Mouse (Mus musculus): Measurements from ENCODE around the gene Lnpep. TPM values are rescaled to one million over a fixed set of nuclear protein-coding genes. Genes with fewer than 3 reads are reported as not detected.

Gene Lnpep
- polyA plus RNA-seq, 1 experiment from 2014 or later: 10.7 TPM

DNA sequence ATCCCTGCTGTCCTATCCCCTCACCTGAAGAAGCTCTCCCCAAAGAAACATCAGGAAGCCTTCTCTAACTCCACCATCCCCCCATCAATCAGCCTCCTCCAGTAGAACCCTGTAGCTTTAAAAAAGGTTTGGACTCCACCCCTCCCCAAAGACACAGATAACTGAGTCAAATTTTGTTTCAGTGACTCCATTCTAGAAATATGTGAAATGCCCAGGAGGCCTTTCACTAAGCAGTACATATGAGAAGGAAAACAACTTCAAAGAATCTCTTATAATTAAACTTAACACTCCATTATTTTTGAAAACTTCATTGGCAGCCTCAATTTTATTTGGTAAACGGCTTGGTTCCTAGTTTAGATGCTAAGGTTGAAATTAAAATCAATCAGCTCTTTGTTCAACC is 6.4 kb downstream of the Lnpep start:
- Histone ChIP-seq H3K36me3 (ENCODE audit: control insufficient read depth, insufficient read depth, low read length) (no peaks in the 10 kb centered on the region), H3K4me1 (replicated peaks; ENCODE audit: control insufficient read depth, insufficient read depth, low read length) (no peaks in the 10 kb centered on the region), H3K4me3 (ENCODE audit: low read depth, low read length) (no peak overlapping the region), H3K4me2 (replicated peaks; ENCODE audit: low read depth, low read length) (no peak overlapping the region), H3K27me3 (ENCODE audit: control insufficient read depth, insufficient read depth, low read length) (no peaks in the 10 kb centered on the region), H3K9me3 (ENCODE audit: control insufficient read depth, low read length) (no peaks in the 10 kb centered on the region), H3K27ac (ENCODE audit: low read depth, low read length) (no peak overlapping the region), H3K9ac (ENCODE audit: low read depth, low read length) (no peak overlapping the region)
- WGBS: 80% methylated on average over 1 of the region's 1 CpGs
- no peak for DNase-seq (ENCODE audit: low spot score)
- ATAC-seq (ENCODE audit: low FRiP score): no peak

- H3K4me2 ChIP-seq (replicated peaks; ENCODE audit: low read depth, low read length): no peak overlapping the region
- H3K4me1 ChIP-seq (replicated peaks; ENCODE audit: control insufficient read depth, insufficient read depth, low read length): no peaks in the 10 kb centered on the region
- no peaks in the 10 kb centered on the region for H3K27me3 ChIP-seq (ENCODE audit: control insufficient read depth, insufficient read depth, low read length)
- no peak overlapping the region for H3K27ac ChIP-seq (ENCODE audit: low read depth, low read length)
- WGBS: 94% methylated on average over 4 of the region's 4 CpGs
- no peaks in the 10 kb centered on the region for H3K36me3 ChIP-seq (ENCODE audit: control insufficient read depth, insufficient read depth, low read length)
- no peak overlapping the region for H3K9ac ChIP-seq (ENCODE audit: low read depth, low read length)
- H3K4me3 ChIP-seq (ENCODE audit: low read depth, low read length): no peak overlapping the region
- ATAC-seq (ENCODE audit: low FRiP score): no peak
- H3K9me3 ChIP-seq (ENCODE audit: control insufficient read depth, low read length): no peaks in the 10 kb centered on the region
- DNase-seq (ENCODE audit: low spot score): no peak
Measured at GRCm38 (mm10) chr17:17617440-17618204, 7.2 kb downstream of the Lnpep start.

- Histone ChIP-seq H3K4me1 (replicated peaks; ENCODE audit: control insufficient read depth, insufficient read depth, low read length) (no peaks in the 10 kb centered on the region), H3K36me3 (ENCODE audit: control insufficient read depth, insufficient read depth, low read length) (no peaks in the 10 kb centered on the region), H3K9ac (ENCODE audit: low read depth, low read length) (no peak overlapping the region), H3K27ac (ENCODE audit: low read depth, low read length) (no peak overlapping the region), H3K27me3 (ENCODE audit: control insufficient read depth, insufficient read depth, low read length) (no peaks in the 10 kb centered on the region), H3K4me2 (replicated peaks; ENCODE audit: low read depth, low read length) (no peak overlapping the region), H3K9me3 (ENCODE audit: control insufficient read depth, low read length) (no peaks in the 10 kb centered on the region), H3K4me3 (ENCODE audit: low read depth, low read length) (no peak overlapping the region)
- 83% methylated on average over 2 of the region's 2 CpGs for WGBS
- no peak for DNase-seq (ENCODE audit: low spot score)
- ATAC-seq (ENCODE audit: low FRiP score): no peak
Measured at GRCm38 (mm10) chr17:17612336-17612735, 12.5 kb downstream of the Lnpep start.

DNA sequence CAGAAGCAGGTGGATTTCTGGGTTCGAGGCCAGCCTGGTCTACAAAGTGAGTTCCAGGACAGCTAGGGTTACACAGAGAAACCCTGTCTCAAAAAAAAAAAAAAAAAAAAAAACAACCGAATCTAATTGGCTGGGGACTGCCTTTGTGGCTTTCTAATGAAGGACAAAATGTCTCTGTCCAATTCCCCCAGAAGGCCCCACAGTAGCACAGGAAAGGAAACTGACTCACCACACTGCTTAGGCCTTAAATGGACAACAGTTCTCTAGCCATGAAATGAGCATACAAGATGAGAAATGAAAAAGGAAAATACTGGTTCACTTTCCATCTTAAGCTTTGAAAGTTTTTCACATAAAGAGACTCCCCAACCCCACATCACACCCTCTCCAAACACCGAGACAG is 15.3 kb downstream of the Lnpep start:
- Histone ChIP-seq H3K4me3 (ENCODE audit: low read depth, low read length) (no peak overlapping the region), H3K36me3 (ENCODE audit: control insufficient read depth, insufficient read depth, low read length) (no peaks in the 10 kb centered on the region), H3K9me3 (ENCODE audit: control insufficient read depth, low read length) (no peaks in the 10 kb centered on the region), H3K27ac (ENCODE audit: low read depth, low read length) (no peak overlapping the region), H3K4me2 (replicated peaks; ENCODE audit: low read depth, low read length) (no peak overlapping the region), H3K9ac (ENCODE audit: low read depth, low read length) (no peak overlapping the region), H3K4me1 (replicated peaks; ENCODE audit: control insufficient read depth, insufficient read depth, low read length) (no peaks in the 10 kb centered on the region), H3K27me3 (ENCODE audit: control insufficient read depth, insufficient read depth, low read length) (no peaks in the 10 kb centered on the region)
- DNase-seq (ENCODE audit: low spot score) (no peak), ATAC-seq (ENCODE audit: low FRiP score) (no peak)
- 89% methylated on average over 2 of the region's 3 CpGs for WGBS

DNA sequence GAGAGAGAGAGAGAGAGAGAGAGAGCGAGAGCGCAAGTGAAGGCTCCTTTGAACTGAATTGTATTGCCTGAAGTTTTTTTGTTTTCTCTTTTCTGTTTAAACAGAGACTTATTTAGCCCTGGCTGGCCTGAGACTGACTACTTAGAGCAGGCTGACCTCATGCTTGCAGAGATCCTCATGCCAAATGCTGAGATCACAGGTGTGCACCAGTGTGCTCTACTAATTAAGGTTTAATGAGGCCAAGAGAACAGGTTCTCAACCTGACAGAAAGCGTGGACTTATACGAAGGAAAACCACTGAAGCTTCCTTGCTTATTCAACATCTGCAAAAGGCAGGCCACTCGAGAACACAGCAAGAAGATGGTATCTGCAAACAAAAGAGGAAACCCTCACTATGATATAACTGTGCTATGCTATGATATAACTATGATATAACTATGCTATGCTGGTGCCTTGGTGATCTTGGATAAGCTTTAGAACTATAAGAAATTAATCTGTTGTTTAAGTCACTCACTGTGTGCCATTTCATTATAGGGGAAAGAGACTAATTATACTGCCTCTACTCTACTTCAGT is 16.3 kb downstream of the Lnpep start:
- no peak for DNase-seq (ENCODE audit: low spot score)

GRCm38 (mm10) chr17:17604554-17604953 is 20.3 kb downstream of the Lnpep start:
- no peak for ATAC-seq (ENCODE audit: low FRiP score)
- no peak for DNase-seq (ENCODE audit: low spot score)

More for the DNA sequence above, 16.3 kb downstream of the Lnpep start:
- H3K4me1 ChIP-seq (replicated peaks; ENCODE audit: control insufficient read depth, insufficient read depth, low read length): no peaks in the 10 kb centered on the region
- H3K27ac ChIP-seq (ENCODE audit: low read depth, low read length): no peak overlapping the region
- H3K9me3 ChIP-seq (ENCODE audit: control insufficient read depth, low read length): no peaks in the 10 kb centered on the region
- H3K27me3 ChIP-seq (ENCODE audit: control insufficient read depth, insufficient read depth, low read length): no peaks in the 10 kb centered on the region
- 85% methylated on average over 5 of the region's 5 CpGs for WGBS
- no peak overlapping the region for H3K9ac ChIP-seq (ENCODE audit: low read depth, low read length)
- no peak for ATAC-seq (ENCODE audit: low FRiP score)
- no peaks in the 10 kb centered on the region for H3K36me3 ChIP-seq (ENCODE audit: control insufficient read depth, insufficient read depth, low read length)
- H3K4me3 ChIP-seq (ENCODE audit: low read depth, low read length): no peak overlapping the region
- no peak overlapping the region for H3K4me2 ChIP-seq (replicated peaks; ENCODE audit: low read depth, low read length)

GRCm38 (mm10) chr17:17603609-17604008 is 21.2 kb downstream of the Lnpep start:
- H3K9me3 ChIP-seq (ENCODE audit: control insufficient read depth, low read length): no peaks in the 10 kb centered on the region
- ATAC-seq (ENCODE audit: low FRiP score): no peak
- H3K4me1 ChIP-seq (replicated peaks; ENCODE audit: control insufficient read depth, insufficient read depth, low read length): no peaks in the 10 kb centered on the region
- H3K9ac ChIP-seq (ENCODE audit: low read depth, low read length): no peak overlapping the region
- WGBS: 92% methylated on average over 3 of the region's 3 CpGs
- H3K27me3 ChIP-seq (ENCODE audit: control insufficient read depth, insufficient read depth, low read length): no peaks in the 10 kb centered on the region
- no peak for DNase-seq (ENCODE audit: low spot score)
- no peak overlapping the region for H3K27ac ChIP-seq (ENCODE audit: low read depth, low read length)
- no peak overlapping the region for H3K4me3 ChIP-seq (ENCODE audit: low read depth, low read length)
- H3K4me2 ChIP-seq (replicated peaks; ENCODE audit: low read depth, low read length): no peak overlapping the region
- no peaks in the 10 kb centered on the region for H3K36me3 ChIP-seq (ENCODE audit: control insufficient read depth, insufficient read depth, low read length)

More at GRCm38 (mm10) chr17:17604554-17604953, 20.3 kb downstream of the Lnpep start:
- no peaks in the 10 kb centered on the region for H3K9me3 ChIP-seq (ENCODE audit: control insufficient read depth, low read length)
- H3K4me3 ChIP-seq (ENCODE audit: low read depth, low read length): no peak overlapping the region
- H3K4me1 ChIP-seq (replicated peaks; ENCODE audit: control insufficient read depth, insufficient read depth, low read length): no peaks in the 10 kb centered on the region
- H3K9ac ChIP-seq (ENCODE audit: low read depth, low read length): no peak overlapping the region
- H3K27me3 ChIP-seq (ENCODE audit: control insufficient read depth, insufficient read depth, low read length): no peaks in the 10 kb centered on the region
- WGBS: 93% methylated on average over 2 of the region's 2 CpGs
- H3K27ac ChIP-seq (ENCODE audit: low read depth, low read length): no peak overlapping the region
- H3K4me2 ChIP-seq (replicated peaks; ENCODE audit: low read depth, low read length): no peak overlapping the region
- H3K36me3 ChIP-seq (ENCODE audit: control insufficient read depth, insufficient read depth, low read length): no peaks in the 10 kb centered on the region

DNA sequence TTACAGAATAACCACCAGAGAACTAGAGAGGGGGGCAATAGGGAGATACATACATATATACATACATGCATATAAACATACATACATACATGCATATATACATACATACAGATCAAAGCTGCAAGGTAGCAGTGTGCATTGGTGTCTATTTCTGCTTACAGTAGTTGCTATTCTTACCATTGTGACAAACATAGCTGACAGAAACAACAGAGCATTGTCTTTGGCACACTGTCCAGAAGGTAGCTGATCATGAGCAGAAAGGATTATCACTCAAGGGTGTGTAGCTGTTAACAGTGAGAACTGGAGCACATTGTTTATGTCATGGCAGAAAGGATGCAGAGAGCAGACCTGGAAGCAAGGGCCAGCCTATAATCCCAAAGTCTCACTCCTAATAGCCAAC is 22.1 kb downstream of the Lnpep start:
- Histone ChIP-seq H3K4me2 (replicated peaks; ENCODE audit: low read depth, low read length) (no peak overlapping the region), H3K9ac (ENCODE audit: low read depth, low read length) (no peak overlapping the region), H3K27me3 (ENCODE audit: control insufficient read depth, insufficient read depth, low read length) (no peaks in the 10 kb centered on the region), H3K4me3 (ENCODE audit: low read depth, low read length) (no peak overlapping the region), H3K4me1 (replicated peaks; ENCODE audit: control insufficient read depth, insufficient read depth, low read length) (no peaks in the 10 kb centered on the region), H3K27ac (ENCODE audit: low read depth, low read length) (no peak overlapping the region), H3K9me3 (ENCODE audit: control insufficient read depth, low read length) (no peaks in the 10 kb centered on the region), H3K36me3 (ENCODE audit: control insufficient read depth, insufficient read depth, low read length) (no peaks in the 10 kb centered on the region)
- ATAC-seq (ENCODE audit: low FRiP score): no peak
- no peak for DNase-seq (ENCODE audit: low spot score)

- Histone ChIP-seq H3K4me2 (replicated peaks; ENCODE audit: low read depth, low read length) (no peak overlapping the region), H3K27ac (ENCODE audit: low read depth, low read length) (no peak overlapping the region), H3K9ac (ENCODE audit: low read depth, low read length) (no peak overlapping the region), H3K36me3 (ENCODE audit: control insufficient read depth, insufficient read depth, low read length) (no peaks in the 10 kb centered on the region), H3K4me3 (ENCODE audit: low read depth, low read length) (no peak overlapping the region), H3K9me3 (ENCODE audit: control insufficient read depth, low read length) (no peaks in the 10 kb centered on the region), H3K27me3 (ENCODE audit: control insufficient read depth, insufficient read depth, low read length) (no peaks in the 10 kb centered on the region), H3K4me1 (replicated peaks; ENCODE audit: control insufficient read depth, insufficient read depth, low read length) (no peaks in the 10 kb centered on the region)
- WGBS: 83% methylated on average over 4 of the region's 4 CpGs
- no peak for DNase-seq (ENCODE audit: low spot score)
- no peak for ATAC-seq (ENCODE audit: low FRiP score)
Measured at GRCm38 (mm10) chr17:17602330-17602729, 22.5 kb downstream of the Lnpep start.

All from hindbrain, embryonic 11.5 days (tissue).